Mouse (Mus musculus) gastrocnemius, adult 18-20 months (tissue): ENCODE data around the gene Stxbp1. TPM values are rescaled to one million over a fixed set of nuclear protein-coding genes. Genes with fewer than 3 reads are reported as not detected.
"Not testable (repeated sequence)": the region's sequence is repeated elsewhere in the genome, so short reads cannot be mapped to it uniquely, and the experiment has no call there.

Experiments used
- DNase-seq: peaks from one replicate; pipeline ENCODE4 v3.0.0; 2021; ENCODE audit warnings: low spot score
- total RNA-seq, 2 experiments: library from RNA; stranded (reverse); gene quantifications; 2 replicates each; pipeline ENCODE4 v1.2.3; 2021

Stxbp1 gene
- total RNA-seq, 2 experiments from 2014 or later = 1.9 to 6.0 TPM

GRCm38 (mm10) chr2:32874951-32875674 is 28.1 kb upstream of the Stxbp1 start:
- no peak for DNase-seq

- DNase-seq = no peak
Observed at GRCm38 (mm10) chr2:32874070-32874469, 27.0 kb upstream of the Stxbp1 start.

GRCm38 (mm10) chr2:32870275-32871100 is 23.4 kb upstream of the Stxbp1 start:
- no peak for DNase-seq

- DNase-seq = no peak
Observed at GRCm38 (mm10) chr2:32869721-32870274, 22.8 kb upstream of the Stxbp1 start.

- no peak for DNase-seq
Observed at GRCm38 (mm10) chr2:32867354-32867753, 20.3 kb upstream of the Stxbp1 start.

- no peak for DNase-seq
Observed at GRCm38 (mm10) chr2:32864755-32865154, 17.7 kb upstream of the Stxbp1 start.

- no peak for DNase-seq
Observed at GRCm38 (mm10) chr2:32863317-32863716, 16.3 kb upstream of the Stxbp1 start.

- DNase-seq = no peak
Observed at GRCm38 (mm10) chr2:32860799-32861198, 13.8 kb upstream of the Stxbp1 start.

GRCm38 (mm10) chr2:32859622-32860012 is 12.6 kb upstream of the Stxbp1 start:
- DNase-seq = peak; percentile 49

- no peak for DNase-seq
Observed at GRCm38 (mm10) chr2:32859010-32859621, 12.1 kb upstream of the Stxbp1 start.

GRCm38 (mm10) chr2:32857584-32857983 is 10.5 kb upstream of the Stxbp1 start:
- DNase-seq = peak; percentile 88

GRCm38 (mm10) chr2:32855790-32856465 is 8.9 kb upstream of the Stxbp1 start:
- DNase-seq = peak; percentile 17

GRCm38 (mm10) chr2:32855046-32855785 is 8.2 kb upstream of the Stxbp1 start:
- DNase-seq = no peak

GRCm38 (mm10) chr2:32854206-32854605 is 7.2 kb upstream of the Stxbp1 start:
- DNase-seq = peak; percentile 87

GRCm38 (mm10) chr2:32853716-32854115 is 6.7 kb upstream of the Stxbp1 start:
- not testable (repeated sequence) for DNase-seq

- DNase-seq = no peak
Observed at GRCm38 (mm10) chr2:32852156-32852555, 5.1 kb upstream of the Stxbp1 start.

- DNase-seq = no peak
Observed at GRCm38 (mm10) chr2:32847468-32847821, 400 bp upstream of the Stxbp1 start.

GRCm38 (mm10) chr2:32846101-32846804 is 792 bp downstream of the Stxbp1 start:
- peak; percentile 61 for DNase-seq

GRCm38 (mm10) chr2:32845572-32846100 is 1.4 kb downstream of the Stxbp1 start:
- DNase-seq = no peak

- no peak for DNase-seq
Observed at GRCm38 (mm10) chr2:32842558-32842957, 4.5 kb downstream of the Stxbp1 start.
